Mouse (Mus musculus) layer of hippocampus, adult 11-12 months (tissue): Measurements from ENCODE around the gene Agap1.

ENCODE experiments used
- DNase-seq: peaks from one replicate; pipeline ENCODE4 v3.0.0; 2022; ENCODE audit warnings: low spot score

Agap1 gene

DNA sequence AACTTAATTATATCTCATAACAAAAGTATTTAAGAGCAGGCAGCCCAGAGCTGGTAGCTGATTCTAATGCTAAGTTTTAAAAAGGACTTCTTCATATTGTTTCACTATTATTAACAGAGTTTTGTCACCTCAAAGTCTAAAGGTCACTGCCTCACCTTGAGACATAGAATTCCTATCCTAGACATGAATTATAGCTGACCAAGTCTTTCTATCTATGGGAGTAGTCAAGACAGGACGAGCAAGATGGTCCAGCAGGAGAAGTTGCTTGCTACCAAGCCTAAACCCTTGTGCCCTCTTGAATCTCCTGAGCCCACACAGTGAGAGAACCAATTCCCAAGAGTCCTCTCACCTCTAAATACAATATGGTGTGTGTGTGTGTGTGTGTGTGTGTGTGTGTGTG, 448.0 kb downstream of the Agap1 start:
- DNase-seq: no peak

DNA sequence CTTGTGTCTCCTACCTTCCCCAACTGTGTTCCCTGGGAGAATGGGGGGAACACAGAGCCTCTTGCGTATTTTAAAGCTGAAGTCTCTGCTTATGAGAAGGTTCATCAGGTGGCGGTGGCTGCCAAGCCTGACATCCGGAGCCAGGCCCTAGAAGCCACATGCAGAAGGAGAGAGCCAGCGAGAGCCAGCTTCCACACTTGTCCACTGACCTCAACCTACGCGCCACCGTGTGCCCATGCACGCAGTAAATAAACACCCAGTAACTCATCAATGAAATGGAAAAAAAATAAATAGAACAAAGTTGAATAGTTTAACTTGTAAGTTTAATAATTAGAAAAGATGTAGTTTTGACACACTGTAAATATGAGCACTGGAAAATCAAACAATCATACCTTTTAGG, 455.2 kb downstream of the Agap1 start:
- no peak for DNase-seq

DNA sequence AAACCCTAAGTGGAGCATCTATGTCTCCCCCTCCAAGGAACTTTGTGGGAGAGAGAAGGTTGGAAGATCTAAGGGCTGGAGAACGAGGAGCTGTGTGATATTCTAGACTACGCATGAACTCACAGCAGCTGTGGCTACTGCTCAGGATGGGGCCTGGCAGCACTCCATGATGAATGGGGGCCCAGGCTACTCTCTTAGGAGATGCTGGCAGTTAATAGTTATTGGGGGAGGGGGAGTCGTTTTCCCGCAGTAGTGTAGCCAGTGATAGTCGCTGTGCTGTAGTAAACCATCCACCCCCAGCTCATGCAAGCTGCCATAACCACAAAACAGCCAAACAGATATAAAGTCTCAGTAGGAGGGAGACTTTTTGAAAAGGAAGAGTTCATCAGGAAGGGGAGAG, 457.8 kb downstream of the Agap1 start:
- no peak for DNase-seq

DNA sequence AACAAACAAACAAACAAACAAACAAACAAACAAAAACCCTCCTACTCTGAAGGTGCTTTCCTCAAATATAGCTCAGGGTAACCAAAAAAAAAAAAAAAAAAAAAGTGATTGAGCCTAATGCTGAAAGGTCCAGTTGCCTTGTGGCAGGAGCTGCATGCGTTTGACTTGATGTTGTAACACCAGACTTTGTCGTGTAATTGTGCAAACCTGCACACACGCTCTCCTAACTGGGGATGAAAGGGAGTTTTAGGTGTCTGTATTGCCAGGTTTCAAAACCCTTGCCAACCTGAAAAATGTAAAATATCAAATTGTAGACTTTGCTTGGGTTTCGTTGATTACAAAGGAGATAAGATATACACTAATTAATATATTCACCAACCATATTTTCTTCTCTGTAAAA, 459.0 kb downstream of the Agap1 start:
- DNase-seq: no peak

DNA sequence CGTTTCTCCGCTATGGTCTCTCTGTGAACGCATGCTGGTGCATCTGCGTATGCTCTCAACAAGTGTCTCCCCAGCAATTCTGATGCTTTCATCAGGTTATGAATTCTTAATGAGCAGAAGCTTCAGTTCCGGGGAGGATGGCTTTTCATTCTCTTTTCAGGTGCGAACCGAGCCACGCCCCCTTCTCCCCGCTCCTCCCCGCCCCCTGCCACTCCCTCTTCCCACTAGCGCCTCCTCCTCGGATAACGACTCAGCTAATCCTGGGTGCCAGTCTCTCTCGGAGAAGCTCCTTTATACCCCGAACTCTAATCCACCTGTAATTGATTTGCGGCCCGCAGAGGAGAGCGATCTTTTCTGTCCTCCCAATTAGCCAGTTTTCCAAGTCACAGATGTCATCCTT, 463.5 kb downstream of the Agap1 start:
- DNase-seq: no peak

DNA sequence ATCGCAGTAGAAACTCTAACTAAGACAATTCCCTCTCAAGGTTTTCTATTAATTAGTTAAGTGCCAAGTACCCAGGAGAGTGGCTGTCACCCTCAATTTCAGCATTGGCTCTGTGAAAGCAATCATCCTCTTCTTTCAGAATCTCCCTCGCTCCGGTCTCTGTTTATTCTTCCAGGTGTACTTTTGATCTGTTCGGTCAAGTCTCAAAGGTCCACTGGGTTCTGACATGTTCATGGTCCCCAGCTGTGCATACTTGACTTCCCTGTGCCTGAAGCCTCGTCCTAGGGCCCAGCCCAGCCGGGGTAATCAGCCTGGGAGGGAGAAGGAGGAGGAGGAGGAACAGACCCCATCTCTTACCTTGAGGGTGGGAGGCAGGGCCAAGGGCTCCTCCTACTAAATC, 464.6 kb downstream of the Agap1 start:
- DNase-seq: no peak

DNA sequence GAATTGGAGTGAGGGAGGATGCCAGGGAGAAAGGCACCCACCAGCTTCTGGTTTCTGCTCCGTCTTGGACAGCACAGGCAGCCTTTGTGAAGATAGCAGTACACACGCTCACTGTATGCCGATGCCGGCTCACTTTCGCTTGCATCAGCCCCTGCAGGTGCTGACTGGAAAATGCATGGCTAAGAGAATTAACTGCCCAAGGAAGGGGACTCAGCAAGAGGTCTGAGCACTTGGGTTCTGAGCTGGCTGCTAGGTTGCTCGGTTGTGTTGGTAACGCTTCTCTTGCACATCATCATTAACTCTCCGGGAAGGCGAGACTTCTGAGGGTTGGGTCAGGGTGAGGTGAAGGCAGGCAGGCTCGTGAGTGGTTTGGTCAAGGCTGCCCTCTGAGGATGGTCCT, 467.2 kb downstream of the Agap1 start:
- no peak for DNase-seq

DNA sequence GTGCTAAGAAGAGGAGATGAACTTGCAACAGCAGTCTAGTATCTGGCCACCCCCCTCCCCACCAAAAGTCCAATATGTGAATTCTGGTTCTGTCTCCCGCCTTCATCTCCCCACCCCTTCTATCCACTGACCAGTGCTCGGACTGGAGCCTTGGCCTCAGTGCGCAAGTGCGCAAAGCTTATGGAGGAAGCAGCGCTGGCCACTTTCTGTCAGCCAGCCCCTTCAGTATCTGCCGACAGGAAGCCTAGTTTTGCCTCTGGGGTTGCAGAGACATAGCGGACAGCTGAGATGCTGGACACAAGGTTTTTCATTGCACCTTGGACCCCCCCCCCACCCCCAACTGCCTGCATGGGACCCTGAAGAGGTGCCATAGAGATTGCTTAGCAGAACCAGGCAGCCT, 467.7 kb downstream of the Agap1 start:
- DNase-seq: no peak

DNA sequence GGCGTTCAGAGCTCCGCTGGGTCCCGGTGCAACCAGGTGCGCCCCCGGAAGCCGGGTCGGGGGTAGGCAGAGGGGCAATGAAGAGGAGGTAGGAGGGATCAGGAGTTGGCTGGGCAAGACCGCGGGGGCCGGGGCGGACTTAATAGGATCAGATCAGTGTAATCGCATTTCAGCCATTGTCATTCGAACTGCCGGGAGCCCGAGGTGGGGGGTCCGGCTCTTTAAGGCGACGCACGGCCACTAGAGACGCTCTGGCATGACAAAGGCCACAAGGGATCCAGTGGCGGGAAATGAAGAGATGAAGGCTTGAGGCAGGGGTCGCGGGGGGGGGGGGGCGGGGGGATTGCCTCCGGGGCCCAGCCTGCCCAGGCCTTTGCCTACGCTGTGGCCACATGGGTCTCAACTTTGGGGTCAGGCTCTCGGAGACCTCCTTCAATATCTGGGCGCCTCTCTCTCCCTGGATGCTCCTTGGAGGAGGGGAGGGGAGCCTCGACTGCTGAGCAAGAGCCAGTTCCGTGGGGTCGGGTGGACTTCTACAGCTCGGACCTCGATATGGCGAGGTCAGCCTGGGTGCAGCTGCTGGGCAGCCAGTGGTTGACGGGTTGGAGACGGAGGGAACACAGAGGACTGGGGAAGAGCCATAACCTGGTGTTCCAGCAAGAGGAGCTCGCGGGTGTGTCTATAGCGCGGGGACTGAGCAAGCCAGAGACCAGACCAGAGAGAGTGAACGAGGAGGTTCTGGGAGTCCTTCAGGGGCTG, 468.5 kb downstream of the Agap1 start:
- no peak for DNase-seq

DNA sequence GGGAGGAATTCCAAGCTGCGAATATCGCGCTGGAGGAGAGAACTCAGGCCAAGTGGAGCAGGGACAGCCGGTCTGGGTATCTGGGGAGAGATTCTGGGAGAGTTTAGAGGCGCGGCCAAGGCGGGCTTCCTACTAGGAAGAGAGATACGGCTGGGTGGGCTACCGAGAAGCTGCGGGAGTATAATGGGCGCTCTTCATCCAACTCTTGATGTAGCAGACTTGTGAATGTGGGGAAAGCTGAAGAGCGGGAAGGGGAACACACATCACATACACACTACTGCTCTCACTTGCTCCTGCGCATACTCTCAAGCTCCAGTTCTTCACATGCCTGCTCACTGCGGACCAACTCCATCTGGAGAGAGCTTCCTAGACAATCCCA, 469.0 kb downstream of the Agap1 start:
- no peak for DNase-seq

DNA sequence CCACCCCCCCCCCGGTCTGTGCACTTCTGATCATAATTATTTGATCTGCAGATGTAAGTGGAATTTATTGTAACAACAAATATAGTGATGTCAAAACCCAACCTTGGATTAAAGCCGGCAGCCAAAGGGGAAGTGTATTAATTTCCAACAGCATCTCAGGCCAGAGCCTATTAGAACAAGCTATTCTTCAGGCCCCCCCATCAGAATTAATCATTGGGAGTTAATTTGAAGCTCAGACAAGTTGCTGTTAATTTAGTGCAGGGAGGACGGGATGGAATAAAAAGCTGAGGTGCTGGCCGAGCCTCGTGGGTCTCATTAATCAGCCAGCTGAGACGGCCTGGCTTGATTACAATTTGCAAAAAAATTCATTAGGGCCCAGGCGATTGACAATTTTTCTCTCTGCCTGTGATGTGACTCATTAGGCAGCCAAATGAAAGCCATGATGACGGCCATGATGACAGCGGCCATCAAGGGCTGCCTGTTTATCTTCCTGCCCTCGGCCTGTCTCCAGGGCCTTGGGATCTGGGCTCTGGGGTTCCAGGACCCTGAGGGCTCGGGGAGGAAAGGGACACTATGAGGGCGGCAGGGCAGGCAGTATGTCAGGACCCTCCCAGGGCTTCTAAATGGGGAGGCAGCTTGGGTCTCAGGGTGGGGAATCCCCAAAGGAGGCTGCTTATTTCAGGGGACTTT, 471.0 kb downstream of the Agap1 start:
- no peak for DNase-seq

DNA sequence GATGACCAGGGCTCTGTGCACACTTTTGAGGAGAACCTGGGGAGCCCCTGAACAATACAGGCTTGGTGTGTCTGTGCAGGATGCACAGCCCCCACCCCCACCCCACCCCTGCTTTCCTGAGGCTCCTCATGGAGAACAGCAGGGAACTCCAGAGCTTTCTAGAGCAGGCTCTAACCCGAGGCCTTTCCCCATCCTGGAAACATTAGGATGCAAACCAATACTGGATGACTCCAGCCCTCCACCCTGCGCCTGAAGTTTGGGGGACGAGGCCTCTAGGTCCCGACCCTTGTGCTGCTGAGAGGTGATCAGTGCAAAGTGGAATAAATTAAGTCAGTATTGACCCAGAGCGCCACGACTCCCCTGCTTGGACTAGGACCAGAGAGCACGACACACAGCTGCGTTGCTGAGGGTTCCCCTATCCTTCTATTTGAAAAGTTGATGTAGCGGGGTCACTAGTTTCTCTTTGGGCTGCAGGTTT, 472.0 kb downstream of the Agap1 start:
- DNase-seq: no peak

DNA sequence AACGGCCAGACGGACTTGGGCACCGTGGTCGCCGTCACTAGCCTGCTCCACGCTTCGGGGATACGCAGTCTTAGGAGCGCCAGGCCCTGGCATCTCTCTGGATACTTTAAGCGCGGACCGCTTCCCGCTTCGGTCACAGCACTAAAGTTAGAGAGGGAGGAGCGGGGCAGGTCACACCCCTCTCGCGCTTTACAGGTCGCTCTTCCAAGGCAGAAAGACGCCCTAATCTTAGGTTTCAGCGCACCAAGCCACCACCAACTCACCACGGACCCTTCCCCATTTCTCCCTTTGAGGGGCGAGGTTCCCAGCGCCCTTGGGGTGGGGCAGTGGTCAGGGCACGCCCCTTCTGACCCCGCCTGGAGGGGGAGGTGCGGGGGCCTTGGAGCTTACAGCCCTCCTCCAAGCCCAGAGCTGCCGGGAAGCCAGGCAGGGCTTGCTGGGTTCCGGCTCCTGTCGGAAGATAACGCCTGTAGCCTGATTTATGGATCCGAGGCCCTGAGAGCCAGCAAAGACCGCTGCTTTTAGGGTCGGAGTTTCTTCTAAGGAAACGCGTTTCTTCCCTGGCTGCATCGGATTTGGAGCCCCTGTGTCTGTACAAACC, 472.6 kb downstream of the Agap1 start:
- no peak for DNase-seq

DNA sequence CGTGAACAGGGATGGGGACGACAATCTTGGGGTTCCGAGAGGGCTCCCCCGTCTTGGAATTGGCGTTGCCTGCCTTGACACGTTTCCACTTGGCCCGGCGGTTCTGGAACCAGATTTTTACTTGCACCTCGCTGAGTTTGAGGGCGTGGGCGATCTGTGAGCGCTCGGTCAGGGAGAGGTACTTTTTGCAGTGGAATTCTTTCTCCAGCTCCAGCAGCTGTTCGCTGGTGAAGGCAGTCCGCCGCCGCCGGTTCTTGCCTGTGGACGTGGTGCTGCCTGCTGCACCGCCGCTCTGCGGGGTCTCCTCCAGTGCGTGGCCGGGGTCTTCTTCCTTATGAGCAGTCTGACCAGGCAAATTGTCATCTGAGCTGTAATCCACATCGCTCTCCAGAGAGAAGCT, 474.1 kb downstream of the Agap1 start:
- DNase-seq: no peak

DNA sequence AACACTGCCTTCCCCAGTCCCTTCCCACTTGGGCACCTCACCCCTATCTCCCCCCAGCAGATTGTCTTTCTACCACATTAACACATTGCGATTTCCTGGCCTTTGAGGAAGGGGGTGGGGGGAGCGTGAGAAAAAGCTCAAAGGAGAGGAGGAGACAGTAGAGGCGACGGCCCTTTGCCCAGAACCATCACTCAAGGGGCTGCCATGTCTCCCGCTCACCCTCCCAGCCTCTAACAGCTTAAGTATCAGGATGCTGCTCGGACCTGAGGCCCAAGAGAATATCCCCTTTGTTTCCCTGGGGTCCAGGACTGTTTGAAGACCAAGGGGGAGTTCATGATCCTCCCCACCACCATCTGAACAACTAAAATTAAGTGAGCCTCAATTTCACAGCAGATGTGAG, 474.6 kb downstream of the Agap1 start:
- no peak for DNase-seq

DNA sequence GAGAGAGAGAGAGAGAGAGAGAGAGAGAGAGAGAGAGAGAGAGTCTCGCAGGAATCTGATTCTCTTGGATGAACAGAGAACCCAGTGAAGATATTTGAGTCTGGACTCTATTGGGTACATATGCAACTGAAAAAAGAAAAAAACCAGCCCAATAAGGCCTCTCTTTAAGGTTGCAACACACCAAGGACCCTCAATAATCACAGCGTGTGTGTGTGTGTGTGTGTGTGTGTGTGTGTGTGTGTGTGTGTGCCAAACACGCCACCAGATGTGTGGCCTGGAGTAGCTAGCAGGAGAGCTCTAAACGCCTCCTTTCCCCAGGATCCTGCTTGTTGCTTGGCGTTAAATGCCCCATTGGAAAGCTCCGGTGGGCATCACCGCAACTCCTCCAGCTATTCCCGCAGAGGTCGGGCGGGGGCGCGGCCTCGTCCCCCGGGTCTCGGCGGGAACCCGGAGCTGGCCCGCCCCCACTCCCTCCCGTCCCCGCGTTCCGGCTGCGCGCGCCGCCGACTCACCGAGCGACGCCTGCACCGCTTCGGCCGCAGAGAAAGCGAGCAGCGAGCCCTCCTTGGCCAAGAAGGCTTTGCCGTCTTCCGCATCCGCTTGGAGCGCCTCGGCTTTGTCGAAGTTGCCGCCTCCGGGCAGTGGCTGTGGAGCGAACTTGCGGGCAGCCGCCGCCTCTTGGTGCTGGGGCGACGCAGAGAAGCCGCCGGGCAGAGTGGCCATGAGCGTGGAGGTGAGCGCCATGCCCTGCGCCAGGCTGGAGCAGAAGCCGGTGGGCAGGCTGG, 475.3 kb downstream of the Agap1 start:
- no peak for DNase-seq

DNA sequence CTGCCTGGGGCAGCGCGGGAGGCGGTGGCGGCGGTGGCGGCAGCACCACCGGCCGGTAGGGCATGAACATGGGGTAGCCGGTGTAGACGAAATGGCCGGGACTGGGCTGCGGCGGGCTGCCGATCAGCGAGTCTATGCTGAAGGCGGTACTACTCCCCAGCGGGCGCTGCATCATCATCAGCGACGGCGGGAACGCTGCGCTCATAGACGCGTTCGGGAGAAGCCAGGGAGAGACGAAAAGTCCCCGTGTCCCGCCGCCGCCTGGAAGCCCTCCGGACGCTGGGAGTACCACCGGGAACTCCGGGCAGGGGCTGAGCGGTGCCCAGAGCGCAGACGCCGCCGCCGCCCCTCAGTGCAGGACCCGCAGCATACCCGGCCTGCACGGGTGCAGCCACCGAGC, 475.9 kb downstream of the Agap1 start:
- no peak for DNase-seq

DNA sequence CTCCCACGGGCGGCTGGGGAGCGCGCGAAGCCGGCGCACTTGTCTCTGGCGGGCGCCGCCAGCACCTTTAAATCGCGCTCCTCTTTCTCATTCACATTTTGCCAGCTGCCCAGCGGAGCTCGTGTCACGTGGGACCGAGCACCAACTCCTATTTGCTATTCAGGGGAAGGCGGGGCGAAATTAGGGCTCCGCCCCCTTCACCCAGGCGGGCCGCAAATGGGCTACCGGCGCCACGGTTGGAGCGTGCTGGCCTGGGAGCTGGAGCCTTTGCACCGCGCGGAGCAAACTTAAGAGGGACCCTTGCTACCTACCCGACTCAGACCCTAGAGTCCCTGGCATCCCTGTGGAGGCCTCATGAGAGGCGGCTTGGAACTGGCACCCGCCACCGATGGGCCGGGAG, 476.5 kb downstream of the Agap1 start, which contains the start of gene Gbx2:
TSS of gene Gbx2 (minus strand) at position 60 of the 400 bp plus-strand sequence.
- no peak for DNase-seq

DNA sequence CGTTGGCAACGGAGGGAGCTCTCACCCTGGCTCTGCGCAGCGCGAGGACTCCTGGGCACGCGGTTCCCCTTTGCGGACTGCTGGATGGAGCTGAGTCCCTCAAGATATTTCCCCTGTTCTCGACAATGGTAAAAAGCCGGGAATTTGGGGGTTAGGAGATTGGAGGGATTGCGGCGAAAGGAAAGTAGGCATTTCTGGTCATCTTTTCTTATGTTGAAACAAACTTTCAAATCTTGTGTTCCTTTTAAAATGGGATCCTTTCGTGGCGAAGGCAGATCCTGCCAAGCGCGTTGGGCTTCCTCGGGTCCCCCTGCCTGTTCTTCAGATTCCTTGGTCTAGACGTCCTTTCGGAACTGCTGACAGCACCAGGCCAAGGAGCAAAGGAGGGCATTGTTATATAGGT, 477.4 kb downstream of the Agap1 start:
- DNase-seq: no peak

DNA sequence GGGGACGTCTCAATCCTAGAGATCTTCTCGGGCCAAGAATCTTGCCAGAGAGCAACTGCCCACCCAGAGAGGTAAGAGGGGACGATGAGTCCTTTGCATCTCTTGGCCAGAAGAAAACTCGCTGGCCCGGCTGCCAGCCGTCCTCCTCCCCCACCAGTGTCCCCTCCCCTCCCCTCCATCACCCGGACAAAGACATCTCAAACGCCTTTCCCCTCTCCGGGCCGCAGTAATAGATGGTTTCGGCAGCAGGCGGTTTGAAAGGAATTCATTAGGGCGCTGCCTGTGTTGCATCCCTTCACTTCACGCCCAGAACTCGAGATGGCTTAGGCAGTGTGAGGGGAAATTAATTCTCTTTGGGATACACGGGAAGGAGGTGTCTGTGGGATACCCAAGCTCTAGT, 478.0 kb downstream of the Agap1 start:
- DNase-seq: no peak

DNA sequence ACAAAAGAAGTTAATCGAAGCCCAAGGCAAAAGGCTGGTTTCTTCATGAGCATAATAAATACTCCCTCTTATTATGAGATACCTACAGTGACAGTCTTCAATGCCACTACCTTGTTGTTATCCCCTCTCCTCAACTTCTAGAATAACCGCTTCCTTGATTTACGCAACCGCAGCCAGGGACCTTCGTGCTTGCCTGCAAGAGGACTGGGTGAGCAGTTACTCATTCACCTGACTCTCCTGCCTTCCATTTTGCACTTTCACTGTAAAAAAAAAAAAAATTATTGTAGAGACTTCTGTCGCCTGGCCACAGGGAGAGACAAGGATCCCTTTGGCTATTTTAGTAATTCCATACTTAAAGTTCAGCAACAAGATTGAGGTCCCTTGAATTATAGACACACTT, 478.4 kb downstream of the Agap1 start:
- DNase-seq: no peak

DNA sequence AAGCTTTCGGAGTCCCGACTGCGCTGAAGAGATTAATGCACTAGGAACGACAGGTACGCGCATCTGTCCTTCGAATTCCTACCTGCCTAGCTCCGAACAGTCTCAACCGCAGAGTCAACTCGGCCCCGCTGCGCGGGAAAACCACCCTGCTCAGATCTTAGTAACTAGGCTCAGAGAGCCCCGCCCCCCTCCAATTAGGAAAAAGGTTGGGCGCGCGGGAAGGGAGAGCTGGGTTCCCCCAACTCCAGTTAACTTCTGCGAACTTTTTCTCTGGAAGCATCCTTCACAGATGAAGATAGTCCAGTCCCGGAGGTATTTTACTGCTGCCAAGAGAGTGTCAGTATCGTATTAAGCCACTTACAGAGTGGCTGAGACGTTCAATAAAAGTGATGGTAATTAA, 479.2 kb downstream of the Agap1 start:
- DNase-seq: no peak
